Mouse (Mus musculus): Measurements from ENCODE around the gene Igfbpl1.
A peak's percentile ranks its signal among the peaks of the same experiment; 100 is the strongest.

The Igfbpl1 gene

DNA sequence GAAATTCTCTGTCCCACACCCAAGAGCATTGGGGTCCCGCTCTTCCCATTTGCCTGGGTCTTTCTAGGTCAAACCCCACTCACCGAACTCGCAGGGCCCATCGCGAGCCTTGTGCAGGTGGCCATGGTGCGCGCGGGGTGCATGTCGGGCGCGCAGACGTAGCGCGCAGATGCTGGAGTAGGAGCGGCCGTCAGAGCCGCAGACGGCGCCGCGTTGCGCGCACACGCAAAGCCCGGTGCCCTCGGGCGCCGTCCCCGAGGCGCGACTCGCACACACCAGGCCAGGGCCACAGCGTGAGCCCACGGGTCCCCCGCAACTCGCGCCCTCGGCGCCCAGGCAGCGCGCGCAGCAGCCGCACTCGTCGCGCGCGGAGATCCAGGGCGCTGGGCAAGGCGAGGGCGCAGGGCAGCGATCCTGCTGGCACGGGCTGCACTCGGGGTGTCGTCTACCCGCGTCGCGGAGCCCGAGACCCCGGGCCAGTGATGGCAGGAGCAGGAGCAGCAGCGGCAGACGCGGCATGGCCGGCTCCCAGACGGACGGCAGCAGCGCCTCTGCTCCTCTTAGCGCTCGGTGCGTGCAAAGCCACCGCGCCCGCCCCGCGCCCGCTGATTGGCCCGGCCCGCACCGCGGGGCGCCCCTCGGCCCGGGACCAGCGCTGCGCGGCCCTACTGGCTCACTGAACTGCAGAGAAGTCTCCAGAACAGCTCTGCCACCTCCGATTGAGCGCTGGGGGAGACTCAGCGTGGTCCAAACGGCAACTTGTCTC is at the start of gene Igfbpl1:
Gene Igfbpl1 (minus strand): TSS at position 649 of the 766 bp plus-strand sequence.
- DNase-seq (ENCODE audit: low spot score), result no peak

DNA sequence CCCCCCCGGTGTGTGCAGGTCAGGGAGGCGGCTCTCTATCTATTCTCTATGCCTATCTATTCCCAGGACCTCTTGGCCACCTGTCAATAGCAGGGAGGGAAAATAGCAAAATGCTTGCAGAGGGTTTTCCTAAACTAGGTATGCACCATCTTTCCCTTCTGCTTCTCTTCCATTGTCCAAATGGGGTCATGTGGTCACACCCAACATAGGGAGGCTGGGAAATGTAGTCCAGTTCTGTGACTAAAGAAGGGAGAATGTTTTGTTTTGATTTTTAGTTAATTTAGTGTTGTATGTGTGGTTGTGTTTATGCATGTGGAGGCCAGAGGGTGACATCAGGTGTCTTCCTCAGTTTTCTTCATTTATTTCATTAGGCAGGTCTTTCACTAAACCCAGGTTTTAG is 45.4 kb upstream of the Igfbpl1 start:
- no peak for DNase-seq (ENCODE audit: low spot score)

GRCm38 (mm10) chr4:45869021-45869815 is 42.5 kb upstream of the Igfbpl1 start:
- no peak for DNase-seq (ENCODE audit: low spot score)

GRCm38 (mm10) chr4:45867416-45867815 is 40.7 kb upstream of the Igfbpl1 start:
- no peak for DNase-seq (ENCODE audit: low spot score)

GRCm38 (mm10) chr4:45861160-45861559 is 34.4 kb upstream of the Igfbpl1 start:
- DNase-seq (ENCODE audit: low spot score), result no peak

DNA sequence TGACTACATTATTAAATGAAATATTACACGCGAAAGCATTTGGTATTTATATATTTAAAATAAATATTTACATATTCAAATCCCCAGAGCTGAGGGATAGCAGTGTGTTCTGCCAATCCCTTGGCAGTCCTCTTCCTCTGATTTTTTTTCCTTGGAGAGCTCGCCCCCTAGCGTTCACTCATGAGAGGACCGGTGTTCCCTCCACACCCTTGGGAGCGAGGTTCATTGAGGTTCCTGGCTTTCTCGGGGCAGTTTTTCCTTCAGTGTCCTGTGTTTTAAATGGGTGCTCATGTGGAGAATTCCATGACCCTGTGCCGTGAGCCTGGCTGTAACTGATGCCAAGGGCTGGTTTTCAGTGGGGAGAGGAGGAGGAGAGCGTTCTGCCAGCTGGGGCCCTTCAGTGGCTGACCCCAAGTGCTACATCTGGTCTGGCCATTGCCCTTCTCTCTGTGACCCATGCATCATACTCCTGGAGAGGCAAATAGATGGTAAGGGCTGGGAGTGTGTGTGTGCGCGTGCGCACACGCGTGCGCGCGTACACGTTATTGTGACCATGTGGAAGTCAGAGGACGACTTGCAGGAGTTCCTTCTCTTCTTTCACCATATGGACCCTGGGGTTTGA is 29.2 kb upstream of the Igfbpl1 start:
- peak; percentile 76 for DNase-seq (ENCODE audit: low spot score)

DNA sequence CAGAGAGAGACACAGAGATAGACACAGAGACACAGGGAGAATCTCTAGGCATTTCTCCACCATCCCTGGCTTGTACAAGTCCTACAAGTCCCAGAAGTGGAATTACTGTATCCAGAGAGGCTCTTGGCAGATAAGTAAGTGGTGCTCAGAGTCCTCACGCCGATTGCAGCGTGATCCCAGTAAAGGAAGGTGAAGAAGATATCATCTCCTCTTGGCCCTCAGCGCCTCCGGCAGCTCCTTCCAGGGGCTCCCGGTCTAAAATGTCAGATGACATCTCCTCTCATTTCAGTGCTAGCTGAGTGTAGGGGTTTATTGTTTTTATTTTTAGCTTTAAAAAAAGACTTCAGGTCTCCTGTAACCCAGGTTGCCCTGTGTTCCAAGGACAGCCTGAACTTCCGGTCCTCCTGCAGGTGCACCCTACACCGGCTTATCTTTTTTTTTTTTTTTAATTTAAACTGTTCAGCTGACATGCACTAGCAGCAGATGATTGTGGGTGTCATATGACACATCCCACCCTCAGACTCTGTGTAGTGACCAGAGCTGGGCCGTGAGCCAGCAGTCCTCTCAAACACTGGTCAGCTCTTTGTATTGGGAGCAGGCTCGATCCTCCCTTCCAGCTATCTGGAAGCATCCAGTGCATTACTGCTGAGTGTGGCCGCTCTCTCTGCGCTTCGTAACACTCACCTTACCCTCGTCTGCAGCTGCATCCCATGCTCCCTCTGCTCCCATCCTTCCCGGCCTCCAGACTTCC is 26.9 kb upstream of the Igfbpl1 start:
- DNase-seq (ENCODE audit: low spot score), result no peak

DNA sequence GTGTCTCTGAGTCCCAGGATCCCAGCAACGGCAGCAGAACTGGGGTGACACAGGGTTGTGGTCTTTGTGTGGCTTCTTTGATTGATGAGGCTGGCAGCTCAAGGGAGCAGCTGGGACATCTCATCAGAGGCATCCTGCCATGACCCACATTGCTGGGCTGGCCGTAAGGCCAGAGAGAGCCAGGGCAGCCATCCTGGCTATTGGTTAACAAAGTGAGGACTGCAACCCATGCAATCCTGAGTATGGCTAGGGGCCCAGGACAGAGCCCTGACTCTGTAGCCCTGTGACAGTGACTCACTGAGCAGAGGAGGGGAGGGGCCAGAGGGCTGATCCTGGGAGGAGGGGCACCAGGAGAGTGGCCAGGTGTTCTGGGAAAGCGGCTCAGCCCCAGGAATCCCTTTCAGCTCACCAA is 24.9 kb upstream of the Igfbpl1 start:
- peak; percentile 8 for DNase-seq (ENCODE audit: low spot score)

DNA sequence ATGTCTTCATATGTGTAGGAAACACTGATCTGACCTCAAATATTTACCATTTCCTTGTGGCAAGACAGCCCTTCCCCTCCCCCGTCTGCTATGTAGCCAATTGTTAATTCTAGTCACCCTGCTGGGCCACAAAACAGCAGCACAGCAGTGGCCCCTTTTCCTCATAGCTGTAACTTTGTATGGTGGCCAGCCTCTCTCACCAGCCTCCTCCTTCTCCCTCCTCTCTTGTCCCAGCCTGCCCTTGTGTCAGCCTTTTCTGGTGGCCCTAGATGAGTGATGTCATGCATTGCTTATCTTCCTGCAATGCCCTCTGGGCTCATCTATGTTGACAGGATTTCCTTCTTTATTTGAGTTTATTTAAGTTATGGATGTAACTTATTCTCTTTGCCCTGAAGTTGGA is 22.7 kb upstream of the Igfbpl1 start:
- no peak for DNase-seq (ENCODE audit: low spot score)

- DNase-seq (ENCODE audit: low spot score), result no peak
These were observed 22.1 kb upstream of the Igfbpl1 start for GRCm38 (mm10) chr4:45848825-45849156.

DNA sequence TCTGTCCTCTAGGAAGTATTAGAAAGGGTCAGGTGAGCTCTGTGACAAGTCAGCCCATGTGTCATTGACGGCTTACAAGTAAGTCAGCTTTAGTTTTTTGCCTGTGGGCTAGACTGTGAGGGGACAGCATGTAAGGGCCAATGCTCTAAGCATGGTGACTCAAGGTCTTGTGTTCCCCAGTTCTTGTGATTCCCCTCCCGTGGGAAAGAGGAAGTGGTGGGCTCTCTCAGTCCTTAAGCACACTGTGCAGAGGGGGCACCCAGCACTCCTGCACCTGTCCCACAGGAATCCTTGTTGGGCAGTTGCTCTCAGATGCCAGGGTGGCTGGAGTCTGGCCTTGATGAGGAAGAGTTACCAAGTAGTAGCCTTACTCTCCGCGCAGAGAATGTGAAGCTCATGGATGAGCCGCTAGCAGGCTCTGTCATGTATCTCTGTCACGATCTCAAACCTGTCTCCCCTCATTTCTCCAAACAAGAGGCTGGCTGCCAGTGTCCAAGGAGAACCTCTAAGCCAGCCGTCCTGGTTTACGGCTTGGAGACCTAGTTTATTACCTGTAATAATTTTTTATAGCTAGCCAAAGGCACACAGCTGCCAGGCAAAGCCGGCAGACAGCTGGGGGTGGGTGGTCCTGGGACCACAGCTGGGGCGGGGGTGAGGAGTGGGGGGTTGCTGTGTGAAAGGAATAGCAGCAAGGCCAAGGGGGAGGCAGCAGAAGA is 21.5 kb upstream of the Igfbpl1 start, which contains the start of gene Stra6l:
Gene Stra6l (plus strand): TSS at position 556 of the 716 bp plus-strand sequence.
- DNase-seq (ENCODE audit: low spot score), result no peak

- no peak for DNase-seq (ENCODE audit: low spot score)
These were observed 19.5 kb upstream of the Igfbpl1 start for GRCm38 (mm10) chr4:45846263-45846662.

- DNase-seq (ENCODE audit: low spot score), result peak; percentile 34
These were observed 17.6 kb upstream of the Igfbpl1 start for GRCm38 (mm10) chr4:45844355-45844754.

GRCm38 (mm10) chr4:45833461-45833860 is 6.7 kb upstream of the Igfbpl1 start:
- no peak for DNase-seq (ENCODE audit: low spot score)

GRCm38 (mm10) chr4:45831996-45832395 is 5.3 kb upstream of the Igfbpl1 start:
- no peak for DNase-seq (ENCODE audit: low spot score)

GRCm38 (mm10) chr4:45829907-45830759 is 3.4 kb upstream of the Igfbpl1 start:
- DNase-seq (ENCODE audit: low spot score), result no peak

- no peak for DNase-seq (ENCODE audit: low spot score)
These were observed 1.8 kb downstream of the Igfbpl1 start for GRCm38 (mm10) chr4:45824761-45825556.

DNA sequence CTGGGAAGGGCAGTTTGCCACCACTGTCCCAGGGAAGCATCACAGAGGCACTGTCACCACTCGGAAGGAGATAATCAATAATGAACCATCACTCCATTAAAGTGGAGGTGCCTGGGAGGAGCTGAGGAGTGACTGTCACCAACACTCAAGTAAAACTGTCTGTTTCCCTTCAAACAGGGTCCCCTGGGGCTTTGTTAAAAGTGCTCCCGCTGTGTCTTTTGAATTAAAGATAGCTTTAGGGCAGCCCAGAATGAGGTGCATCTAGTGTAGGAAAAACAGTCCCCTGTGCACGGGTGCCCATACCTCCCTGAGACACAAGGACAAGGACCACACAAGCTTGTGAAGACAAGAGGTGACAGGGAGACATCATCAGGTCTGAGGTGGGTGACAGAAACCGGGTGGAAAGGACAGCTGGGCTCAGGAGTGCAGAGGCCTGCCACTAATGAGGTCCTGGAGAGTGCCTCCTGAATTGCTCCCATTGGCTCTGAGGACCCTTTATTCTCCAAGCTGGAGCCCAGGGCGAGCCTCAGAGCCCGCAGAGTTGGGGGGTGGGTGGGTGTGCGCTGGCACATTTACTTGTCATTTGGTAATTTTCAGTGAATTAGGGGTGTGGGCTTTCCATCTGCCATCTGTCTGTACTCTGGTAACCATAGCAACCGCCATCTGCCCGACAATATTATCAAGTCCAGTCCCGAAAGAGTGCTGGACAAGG is 2.5 kb downstream of the Igfbpl1 start:
- no peak for DNase-seq (ENCODE audit: low spot score)
